Mouse (Mus musculus) liver, embryonic 14.5 days (tissue): ENCODE data around the gene Prss43.

Experiments used
- CTCF ChIP-seq: IDR thresholded peaks from 2 replicates; pipeline ENCODE4 v1.5.1; 2016; ENCODE audit warnings: antibody characterized with exemption, low read depth, control low read depth
- EP300 ChIP-seq: IDR thresholded peaks from 2 replicates; pipeline ENCODE4 v1.6.1; 2016; ENCODE audit warnings: antibody characterized with exemption, low read depth

GRCm38 (mm10) chr9:110778559-110778958, 47.9 kb upstream of the Prss43 start:
- TF ChIP-seq CTCF = peak; percentile 23; the same call in 1 of the 2 replicates
- TF ChIP-seq EP300 = no peak
